Mouse (Mus musculus) embryonic facial prominence, embryonic 13.5 days (tissue): Measurements from ENCODE around the gene Fkbp9. TPM values are rescaled to one million over a fixed set of nuclear protein-coding genes. Genes with fewer than 3 reads are reported as not detected.
A peak's percentile ranks its signal among the peaks of the same experiment; 100 is the strongest.

Experiments used
- ATAC-seq: fragments of 200-750 bp; cut with Nextera tagmentation; 2 replicates; pipeline ENCODE4 v1.8.0; 2017; ENCODE audit warnings: low read depth; ENCODE audit not compliant: insufficient number of reproducible peaks, insufficient read depth, low FRiP score, low TSS enrichment
- H3K27ac ChIP-seq: fragments of 300-500 bp; sonication (generic); 2 replicates; pipeline ENCODE4 v1.5.1; 2015; ENCODE audit warnings: moderate library complexity, mild to moderate bottlenecking, inconsistent platforms
- H3K27me3 ChIP-seq: fragments of 300-500 bp; sonication (generic); 2 replicates; pipeline ENCODE4 v1.6.1; 2015; ENCODE audit warnings: mild to moderate bottlenecking, inconsistent platforms
- H3K36me3 ChIP-seq: fragments of 300-500 bp; sonication (generic); 2 replicates; pipeline ENCODE4 v1.6.1; 2015; ENCODE audit warnings: mild to moderate bottlenecking, inconsistent platforms
- H3K4me1 ChIP-seq: fragments of 300-500 bp; sonication (generic); 2 replicates; pipeline ENCODE4 v1.6.1; 2015; ENCODE audit warnings: inconsistent platforms
- H3K4me2 ChIP-seq: fragments of 300-500 bp; sonication (generic); 2 replicates; pipeline ENCODE4 v1.6.1; 2015; ENCODE audit warnings: moderate library complexity, mild to moderate bottlenecking, inconsistent platforms
- H3K4me3 ChIP-seq: fragments of 300-500 bp; sonication (generic); 2 replicates; pipeline ENCODE4 v1.5.1; 2015; ENCODE audit warnings: mild to moderate bottlenecking, inconsistent platforms
- H3K9ac ChIP-seq: fragments of 300-500 bp; sonication (generic); 2 replicates; pipeline ENCODE4 v1.6.1; 2015; ENCODE audit warnings: mild to moderate bottlenecking, inconsistent platforms
- H3K9me3 ChIP-seq: fragments of 300-500 bp; sonication (generic); 2 replicates; pipeline ENCODE4 v1.6.1; 2016; ENCODE audit warnings: inconsistent platforms
- WGBS: fragments of 180-500 bp; shearing (Covaris S2); methylation state at CpG from one replicate; pipeline ENCODE4 v1.1.7; 2015; ENCODE audit warnings: mixed read lengths; 5-methylcytosine and 5-hydroxymethylcytosine counted together
- polyA plus RNA-seq: library from polyadenylated mRNA; unstranded; fragments of >200 nt; fragmentation: Nextera tagmentation; extraction: Ambion mirVana; gene quantifications from 2 replicates; pipeline ENCODE4 v1.2.1, GENCODE M21; 2015

Gene Fkbp9
- polyA plus RNA-seq, 1 experiment from 2014 or later = 171 TPM

DNA sequence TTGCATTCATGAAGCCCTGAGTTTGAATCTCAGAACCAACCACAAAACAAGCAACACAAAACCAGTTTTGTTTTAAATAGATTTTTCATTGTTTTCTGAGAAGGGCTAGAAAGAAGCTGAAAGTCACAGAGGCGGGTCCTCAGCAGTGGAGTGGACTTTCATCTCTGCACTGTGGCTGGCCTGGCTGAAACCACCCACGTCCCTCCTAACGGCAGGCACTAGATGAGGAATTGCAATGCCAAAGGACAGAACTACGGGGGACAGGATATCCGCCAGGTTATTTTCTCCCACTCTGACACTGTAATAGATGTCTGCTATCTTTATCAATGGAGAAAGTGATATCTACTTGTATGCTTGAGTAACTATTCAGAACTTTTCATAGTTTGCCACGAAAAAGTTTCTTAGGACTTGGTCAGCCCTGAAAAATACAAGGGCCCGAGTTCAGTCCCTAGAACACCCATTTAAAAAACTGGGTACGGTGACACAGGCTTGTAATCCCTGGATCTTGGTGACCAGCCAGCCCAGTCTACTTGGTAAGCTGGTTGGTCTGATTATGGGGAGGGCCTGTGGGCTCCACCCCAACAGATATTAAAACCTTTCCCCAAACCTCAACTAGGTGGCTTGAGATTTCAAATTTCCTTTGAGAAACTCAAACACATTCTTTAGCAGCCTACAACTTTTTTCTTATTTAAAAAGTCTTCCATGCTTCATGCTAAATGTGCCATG is 74.4 kb downstream of the Fkbp9 start:
- H3K9ac ChIP-seq = no peak overlapping the region
- no peaks in the 10 kb centered on the region; the same call in 1 of the 2 replicates for H3K9me3 ChIP-seq
- no peaks in the 10 kb centered on the region for H3K27me3 ChIP-seq
- no peak overlapping the region for H3K4me2 ChIP-seq
- no peak overlapping the region for H3K27ac ChIP-seq
- ATAC-seq = no peak
- WGBS = 87% methylated on average over 8 of the region's 8 CpGs
- no peaks in the 10 kb centered on the region for H3K36me3 ChIP-seq
- peaks cover 27% of the 10 kb centered on the region for H3K4me1 ChIP-seq
- no peak overlapping the region for H3K4me3 ChIP-seq

DNA sequence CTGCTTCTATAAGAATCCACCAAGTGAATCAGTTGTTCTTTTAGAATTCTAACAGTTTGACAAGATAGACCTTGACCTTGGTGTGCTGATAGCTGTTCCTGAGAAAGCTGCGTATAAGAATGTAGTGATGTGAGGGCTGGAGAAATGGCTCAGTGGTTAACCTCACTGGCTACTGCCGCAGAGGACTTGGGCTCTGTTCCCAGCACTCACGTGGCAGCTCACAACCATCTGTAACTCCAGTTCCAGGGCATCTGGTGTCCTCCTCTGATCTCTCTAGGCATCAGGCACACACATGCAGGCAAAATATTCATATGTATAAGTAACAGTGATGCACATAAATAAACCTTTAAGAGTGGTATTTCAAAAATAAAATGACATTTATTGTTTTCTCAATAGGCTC is 76.1 kb downstream of the Fkbp9 start:
- Histone ChIP-seq H3K9me3 (no peaks in the 10 kb centered on the region; the same call in 1 of the 2 replicates), H3K4me2 (no peak overlapping the region), H3K27ac (no peak overlapping the region), H3K9ac (no peak overlapping the region), H3K4me1 (peaks cover 21% of the 10 kb centered on the region), H3K36me3 (no peaks in the 10 kb centered on the region), H3K27me3 (no peaks in the 10 kb centered on the region), H3K4me3 (no peak overlapping the region)
- 89% methylated on average over 3 of the region's 3 CpGs for WGBS
- no peak for ATAC-seq

DNA sequence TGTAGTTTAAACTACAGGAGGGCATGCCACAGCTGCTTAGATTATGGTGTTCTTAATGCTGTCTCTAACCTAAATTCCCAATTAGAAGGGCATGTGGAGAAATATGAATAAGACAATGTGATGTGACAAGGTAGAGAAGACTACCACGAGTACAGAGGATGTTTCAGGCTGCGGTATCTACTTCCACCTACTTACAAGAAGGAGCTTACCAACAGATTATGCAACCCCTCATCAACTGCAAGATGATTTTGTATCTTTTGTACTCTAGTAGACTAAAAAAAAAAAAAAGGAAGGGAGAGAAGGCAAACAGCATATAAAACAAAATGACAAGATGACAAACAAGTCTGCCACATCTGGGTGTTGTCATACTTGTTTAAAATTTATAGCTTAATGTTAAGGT is 76.5 kb downstream of the Fkbp9 start:
- 89% methylated on average over 2 of the region's 2 CpGs for WGBS
- Histone ChIP-seq H3K4me1 (peaks cover 23% of the 10 kb centered on the region), H3K36me3 (no peaks in the 10 kb centered on the region), H3K4me3 (no peak overlapping the region), H3K4me2 (no peak overlapping the region), H3K9ac (no peak overlapping the region), H3K27ac (no peak overlapping the region), H3K27me3 (no peaks in the 10 kb centered on the region), H3K9me3 (no peaks in the 10 kb centered on the region; the same call in 1 of the 2 replicates)
- no peak for ATAC-seq

GRCm38 (mm10) chr6:56908912-56909311 is 77.1 kb downstream of the Fkbp9 start:
- Histone ChIP-seq H3K4me2 (no peak overlapping the region), H3K9me3 (no peaks in the 10 kb centered on the region; the same call in 1 of the 2 replicates), H3K36me3 (no peaks in the 10 kb centered on the region), H3K27ac (no peak overlapping the region), H3K9ac (no peak overlapping the region), H3K27me3 (no peaks in the 10 kb centered on the region), H3K4me1 (peaks cover 22% of the 10 kb centered on the region), H3K4me3 (no peak overlapping the region)
- 10% methylated on average over 4 of the region's 4 CpGs for WGBS
- ATAC-seq = no peak

GRCm38 (mm10) chr6:56910910-56911309 is 79.1 kb downstream of the Fkbp9 start:
- Histone ChIP-seq H3K9ac (no peak overlapping the region), H3K4me3 (no peak overlapping the region), H3K27ac (no peak overlapping the region), H3K9me3 (no peaks in the 10 kb centered on the region; the same call in 1 of the 2 replicates), H3K27me3 (no peaks in the 10 kb centered on the region), H3K4me2 (no peak overlapping the region), H3K36me3 (no peaks in the 10 kb centered on the region), H3K4me1 (peaks cover 11% of the 10 kb centered on the region; the same call in 1 of the 2 replicates)
- WGBS = 74% methylated on average over 2 of the region's 2 CpGs
- ATAC-seq = no peak

- Histone ChIP-seq H3K36me3 (no peaks in the 10 kb centered on the region), H3K4me1 (peaks cover 11% of the 10 kb centered on the region; the same call in 1 of the 2 replicates), H3K4me3 (no peak overlapping the region), H3K27me3 (no peaks in the 10 kb centered on the region), H3K27ac (peak overlapping the region; percentile 55), H3K9me3 (no peaks in the 10 kb centered on the region), H3K4me2 (no peak overlapping the region), H3K9ac (no peak overlapping the region)
- no peak for ATAC-seq
- 59% methylated on average over 2 of the region's 2 CpGs for WGBS
Measured at GRCm38 (mm10) chr6:56913092-56913858, 81.4 kb downstream of the Fkbp9 start.

DNA sequence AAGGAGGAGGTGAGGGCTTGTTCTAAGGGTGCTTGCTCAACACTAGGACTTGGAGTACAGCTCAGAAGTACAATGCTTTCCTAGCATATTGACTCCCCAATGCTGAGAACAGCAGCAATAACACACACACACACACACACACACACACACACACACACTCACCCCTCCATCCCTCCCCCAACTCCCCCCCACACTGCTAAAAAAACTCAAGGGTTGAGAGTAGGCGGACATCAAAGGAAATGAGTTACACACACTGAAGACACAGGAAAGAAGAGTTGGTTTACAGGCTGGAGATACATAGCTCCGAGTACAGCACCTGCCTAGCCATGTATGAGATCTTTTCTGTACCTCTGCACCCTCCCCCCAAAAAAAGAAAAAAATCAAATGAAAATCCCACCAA is 84.4 kb downstream of the Fkbp9 start:
- no peak overlapping the region for H3K4me3 ChIP-seq
- H3K9ac ChIP-seq = no peak overlapping the region
- no peaks in the 10 kb centered on the region for H3K9me3 ChIP-seq
- no peak overlapping the region for H3K27ac ChIP-seq
- peaks cover 20% of the 10 kb centered on the region; the same call in 1 of the 2 replicates for H3K4me1 ChIP-seq
- 81% methylated on average over 2 of the region's 2 CpGs for WGBS
- ATAC-seq = no peak
- no peaks in the 10 kb centered on the region for H3K36me3 ChIP-seq
- H3K27me3 ChIP-seq = no peaks in the 10 kb centered on the region
- H3K4me2 ChIP-seq = no peak overlapping the region

- H3K36me3 ChIP-seq = no peaks in the 10 kb centered on the region
- H3K4me3 ChIP-seq = no peak overlapping the region
- 73% methylated on average over 12 of the region's 12 CpGs for WGBS
- no peak overlapping the region for H3K4me2 ChIP-seq
- H3K27ac ChIP-seq = no peak overlapping the region
- no peaks in the 10 kb centered on the region for H3K27me3 ChIP-seq
- ATAC-seq = no peak
- no peaks in the 10 kb centered on the region for H3K9me3 ChIP-seq
- peaks cover 26% of the 10 kb centered on the region for H3K4me1 ChIP-seq
- no peak overlapping the region for H3K9ac ChIP-seq
Measured at GRCm38 (mm10) chr6:56917578-56918368, 85.9 kb downstream of the Fkbp9 start.

- Histone ChIP-seq H3K27me3 (no peaks in the 10 kb centered on the region), H3K27ac (no peak overlapping the region), H3K9ac (no peak overlapping the region), H3K4me3 (no peak overlapping the region), H3K36me3 (no peaks in the 10 kb centered on the region), H3K4me2 (no peak overlapping the region), H3K9me3 (no peaks in the 10 kb centered on the region), H3K4me1 (peaks cover 19% of the 10 kb centered on the region)
- no peak for ATAC-seq
- WGBS = 86% methylated on average over 7 of the region's 7 CpGs
Measured at GRCm38 (mm10) chr6:56919330-56920044, 87.6 kb downstream of the Fkbp9 start.

GRCm38 (mm10) chr6:56920222-56921092 is 88.6 kb downstream of the Fkbp9 start:
- Histone ChIP-seq H3K4me1 (peaks cover 21% of the 10 kb centered on the region), H3K4me3 (no peak overlapping the region)
- 67% methylated on average over 12 of the region's 12 CpGs for WGBS

More at GRCm38 (mm10) chr6:56920222-56921092, 88.6 kb downstream of the Fkbp9 start:
- H3K4me2 ChIP-seq = no peak overlapping the region
- no peaks in the 10 kb centered on the region for H3K27me3 ChIP-seq
- H3K9ac ChIP-seq = no peak overlapping the region
- no peaks in the 10 kb centered on the region for H3K9me3 ChIP-seq
- ATAC-seq = no peak
- no peaks in the 10 kb centered on the region for H3K36me3 ChIP-seq
- H3K27ac ChIP-seq = no peak overlapping the region; the same call in 1 of the 2 replicates
